Mouse (Mus musculus) cortical plate, adult 2 months (tissue): ENCODE results near the gene Ceacam19. TPM values are rescaled to one million over a fixed set of nuclear protein-coding genes. Genes with fewer than 3 reads are reported as not detected.

Experiments
- H3K27ac ChIP-seq: fragments of 200-500 bp; 2 replicates; pipeline ENCODE4 v1.5.1; 2012; ENCODE audit warnings: low read length, control low read depth, inconsistent platforms; ENCODE audit not compliant: insufficient read depth
- H3K4me1 ChIP-seq: fragments of 200-500 bp; 2 replicates; pipeline ENCODE4 v1.6.1; 2011; ENCODE audit warnings: low read length; ENCODE audit not compliant: control insufficient read depth, insufficient read depth
- H3K4me3 ChIP-seq: fragments of 200-500 bp; 2 replicates; pipeline ENCODE4 v1.5.1; 2011; ENCODE audit warnings: mild to moderate bottlenecking, low read length, control low read depth; ENCODE audit not compliant: insufficient read depth
- CTCF ChIP-seq: fragments of 200-500 bp; IDR thresholded peaks from 2 replicates; pipeline ENCODE4 v1.5.1; 2011; ENCODE audit warnings: mild to moderate bottlenecking, control low read depth, low read length; ENCODE audit not compliant: insufficient read depth; ENCODE audit errors: extremely low read depth
- POLR2A ChIP-seq: fragments of 200-500 bp; IDR thresholded peaks from 2 replicates; pipeline ENCODE4 v1.6.1; 2011; ENCODE audit warnings: mild to moderate bottlenecking, low read length, control low read depth; ENCODE audit not compliant: insufficient read depth; ENCODE audit errors: extremely low read depth
- polyA plus RNA-seq: library from polyadenylated mRNA; depleted of rRNA; stranded (reverse); fragments of >200 nt; gene quantifications from 2 replicates; pipeline ENCODE4 v1.2.3, GENCODE M21; 2012; rRNA removed

The Ceacam19 gene
- polyA plus RNA-seq, 1 experiment, result not detected

GRCm38 (mm10) chr7:19841686-19842413 is 45.9 kb downstream of the Ceacam19 start:
- TF ChIP-seq CTCF (no peak), POLR2A (no peak)
- Histone ChIP-seq H3K27ac (no peak overlapping the region), H3K4me3 (no peak overlapping the region), H3K4me1 (no peaks in the 10 kb centered on the region)

GRCm38 (mm10) chr7:19840936-19841335 is 46.8 kb downstream of the Ceacam19 start:
- no peak for TF ChIP-seq POLR2A
- TF ChIP-seq CTCF, result no peak
- H3K27ac ChIP-seq, result no peak overlapping the region
- H3K4me3 ChIP-seq, result no peak overlapping the region
- no peaks in the 10 kb centered on the region for H3K4me1 ChIP-seq

- Histone ChIP-seq H3K27ac (no peak overlapping the region), H3K4me1 (no peaks in the 10 kb centered on the region), H3K4me3 (no peak overlapping the region)
- no peak for TF ChIP-seq POLR2A
- no peak for TF ChIP-seq CTCF
Measured at GRCm38 (mm10) chr7:19840371-19840770, 47.4 kb downstream of the Ceacam19 start.

GRCm38 (mm10) chr7:19836843-19837242 is 50.9 kb downstream of the Ceacam19 start:
- no peak overlapping the region for H3K27ac ChIP-seq
- TF ChIP-seq POLR2A (no peak), CTCF (no peak)
- no peak overlapping the region for H3K4me3 ChIP-seq
- no peaks in the 10 kb centered on the region for H3K4me1 ChIP-seq

GRCm38 (mm10) chr7:19834055-19834454 is 53.7 kb downstream of the Ceacam19 start:
- no peak for TF ChIP-seq POLR2A
- no peak for TF ChIP-seq CTCF
- Histone ChIP-seq H3K27ac (no peak overlapping the region), H3K4me1 (no peaks in the 10 kb centered on the region), H3K4me3 (no peak overlapping the region)

GRCm38 (mm10) chr7:19831837-19832236 is 55.9 kb downstream of the Ceacam19 start:
- no peak overlapping the region for H3K4me3 ChIP-seq
- no peak for TF ChIP-seq CTCF
- TF ChIP-seq POLR2A, result no peak
- H3K4me1 ChIP-seq, result no peaks in the 10 kb centered on the region
- H3K27ac ChIP-seq, result no peak overlapping the region

- Histone ChIP-seq H3K4me3 (no peak overlapping the region), H3K27ac (no peak overlapping the region), H3K4me1 (no peaks in the 10 kb centered on the region)
- no peak for TF ChIP-seq POLR2A
- no peak for TF ChIP-seq CTCF
Measured at GRCm38 (mm10) chr7:19830682-19831156, 57.0 kb downstream of the Ceacam19 start.

GRCm38 (mm10) chr7:19829694-19830093 is 58.1 kb downstream of the Ceacam19 start:
- TF ChIP-seq POLR2A, result no peak
- TF ChIP-seq CTCF, result no peak
- no peak overlapping the region for H3K27ac ChIP-seq
- no peaks in the 10 kb centered on the region for H3K4me1 ChIP-seq
- H3K4me3 ChIP-seq, result no peak overlapping the region

GRCm38 (mm10) chr7:19826756-19827155 is 61.0 kb downstream of the Ceacam19 start:
- TF ChIP-seq POLR2A (no peak), CTCF (no peak)
- Histone ChIP-seq H3K27ac (no peak overlapping the region), H3K4me1 (no peaks in the 10 kb centered on the region), H3K4me3 (no peak overlapping the region)

Other genes with a start within 250 kb of the Ceacam19 start
- gene Clptm1, start 222.9 kb downstream of the Ceacam19 start, polyA plus RNA-seq, result 146 and 147 TPM in 2 replicates
- not detected in 2 replicates for gene Apoc2, start 210.0 kb downstream of the Ceacam19 start, polyA plus RNA-seq
- gene Gm44805, start 206.5 kb downstream of the Ceacam19 start, polyA plus RNA-seq, result not detected in 2 replicates
- gene Apoc4, start 206.5 kb downstream of the Ceacam19 start, polyA plus RNA-seq, result not detected in 2 replicates
- 1.3 and 1.4 TPM in 2 replicates for gene Apoc1, start 195.3 kb downstream of the Ceacam19 start, polyA plus RNA-seq
- gene Apoe, start 188.8 kb downstream of the Ceacam19 start, polyA plus RNA-seq, result 4,294 and 4,561 TPM in 2 replicates
- 108 TPM in 2 replicates for gene Tomm40, start 172.5 kb downstream of the Ceacam19 start, polyA plus RNA-seq
- 6.9 and 7.1 TPM in 2 replicates for gene Nectin2, start 137.5 kb downstream of the Ceacam19 start, polyA plus RNA-seq
- 23.0 and 24.4 TPM in 2 replicates for gene Bcam, start 116.9 kb downstream of the Ceacam19 start, polyA plus RNA-seq
- not detected in 2 replicates for gene Cblc, start 91.2 kb downstream of the Ceacam19 start, polyA plus RNA-seq
- gene Bcl3, start 65.2 kb downstream of the Ceacam19 start, polyA plus RNA-seq, result 0.42 and 0.53 TPM in 2 replicates
- 3.0 and 3.9 TPM in 2 replicates for gene Gm19345, start 36.0 kb downstream of the Ceacam19 start, polyA plus RNA-seq
- not detected in 2 replicates for gene Ceacam16, start 26.7 kb downstream of the Ceacam19 start, polyA plus RNA-seq
- gene Pvr, start 33.2 kb upstream of the Ceacam19 start, polyA plus RNA-seq, result 9.7 and 11.8 TPM in 2 replicates
- gene Igsf23, start 62.8 kb upstream of the Ceacam19 start, polyA plus RNA-seq, result not detected in 2 replicates
- not detected in 2 replicates for gene Ceacam20, start 77.4 kb upstream of the Ceacam19 start, polyA plus RNA-seq
- gene Nlrp9b, start 103.5 kb upstream of the Ceacam19 start, polyA plus RNA-seq, result not detected in 2 replicates
- not detected in 2 replicates for gene Vmn1r91, start 211.7 kb upstream of the Ceacam19 start, polyA plus RNA-seq
- gene Gm16442, start 234.6 kb upstream of the Ceacam19 start, polyA plus RNA-seq, result not detected in 2 replicates